Mouse (Mus musculus) MEL (cell line): ENCODE data around the gene Sstr1. TPM values are rescaled to one million over a fixed set of nuclear protein-coding genes. Genes with fewer than 3 reads are reported as not detected.

Experiments used
- DNase-seq: peaks from one replicate; pipeline ENCODE4 v3.0.0; 2011; ENCODE audit warnings: low read depth, low spot score
- H3K27ac ChIP-seq: 2 replicates; pipeline ENCODE4 v1.5.1; 2012; ENCODE audit warnings: low read depth, mild to moderate bottlenecking, control low read depth, low read length, moderate library complexity; ENCODE audit not compliant: control insufficient read depth
- H3K27me3 ChIP-seq, 2 experiments: fragments of 150-350 bp in 1 of 2; sonication (generic) in 1 of 2; 2 replicates each; pipeline ENCODE4 v1.6.1; 2012; ENCODE audit warnings: low read length in 2 of 2, mild to moderate bottlenecking in 2 of 2, improper control_type of control experiment in 1 of 2, moderate library complexity in 1 of 2; ENCODE audit not compliant: insufficient read depth in 2 of 2, control insufficient read depth in 1 of 2
- H3K36me3 ChIP-seq, 2 experiments: 2 replicates each; pipeline ENCODE4 v1.6.1; 2012 to 2014; ENCODE audit warnings: low read length in 2 of 2, improper control_type of control experiment in 1 of 2, inconsistent platforms in 1 of 2, mild to moderate bottlenecking in 1 of 2; ENCODE audit not compliant: insufficient read depth in 2 of 2, control insufficient read depth in 1 of 2
- H3K4me1 ChIP-seq, 2 experiments: fragments of 150-350 bp in 1 of 2; sonication (generic) in 1 of 2; 2 replicates each; pipeline ENCODE4 v1.6.1; 2012; ENCODE audit warnings: low read length in 2 of 2, improper control_type of control experiment in 1 of 2, mild to moderate bottlenecking in 1 of 2; ENCODE audit not compliant: insufficient read depth in 2 of 2, control insufficient read depth in 1 of 2
- H3K4me3 ChIP-seq, 2 experiments: fragments of 150-350 bp in 1 of 2; sonication (generic) in 1 of 2; 2 replicates each; pipeline ENCODE4 v1.5.1; 2012; ENCODE audit warnings: low read depth in 2 of 2, low read length in 2 of 2, mild to moderate bottlenecking in 2 of 2, moderate library complexity in 2 of 2, control low read depth in 1 of 2, improper control_type of control experiment in 1 of 2; ENCODE audit not compliant: control insufficient read depth in 1 of 2, insufficient read depth in 1 of 2
- H3K79me2 ChIP-seq: 2 replicates; pipeline ENCODE4 v1.6.1; 2012; ENCODE audit warnings: mild to moderate bottlenecking, low read length, moderate library complexity; ENCODE audit not compliant: control insufficient read depth, poor library complexity, insufficient read depth
- H3K9ac ChIP-seq: 2 replicates; pipeline ENCODE4 v1.6.1; 2012; ENCODE audit warnings: low read depth, mild to moderate bottlenecking, control low read depth, low read length, moderate library complexity; ENCODE audit not compliant: control insufficient read depth, poor library complexity, severe bottlenecking
- H3K9me3 ChIP-seq: fragments of 150-350 bp; sonication (generic); replicated peaks from 2 replicates; pipeline ENCODE4 v1.6.1; 2012; ENCODE audit warnings: mild to moderate bottlenecking, low read length, improper control_type of control experiment, moderate library complexity; ENCODE audit not compliant: insufficient read depth
- CHD1 ChIP-seq: IDR thresholded peaks from 2 replicates; pipeline ENCODE4 v1.6.1; 2012; ENCODE audit warnings: low read depth, mild to moderate bottlenecking, inconsistent platforms, low read length, improper control_type of control experiment
- CHD2 ChIP-seq: IDR thresholded peaks from 2 replicates; pipeline ENCODE4 v1.6.1; 2011; ENCODE audit warnings: low read length, improper control_type of control experiment
- EP300 ChIP-seq, 2 experiments: IDR thresholded peaks; 2 replicates each; pipeline ENCODE4 v1.6.1; 2011; ENCODE audit warnings: improper control_type of control experiment in 2 of 2, low read length in 2 of 2, low read depth in 1 of 2, mild to moderate bottlenecking in 1 of 2
- HCFC1 ChIP-seq: IDR thresholded peaks from 2 replicates; pipeline ENCODE4 v1.6.1; 2012; ENCODE audit warnings: low read depth, mild to moderate bottlenecking, inconsistent platforms, low read length, improper control_type of control experiment, moderate library complexity
- MAFK ChIP-seq: IDR thresholded peaks from 2 replicates; pipeline ENCODE4 v1.6.1; 2011; ENCODE audit warnings: low read depth, mild to moderate bottlenecking, low read length, improper control_type of control experiment, borderline replicate concordance
- MEF2A ChIP-seq: IDR thresholded peaks from 2 replicates; pipeline ENCODE4 v1.6.1; 2014; ENCODE audit warnings: low read depth, mild to moderate bottlenecking, inconsistent platforms, low read length, improper control_type of control experiment; ENCODE audit not compliant: poor library complexity, insufficient replicate concordance, severe bottlenecking; ENCODE audit errors: extremely low read depth
- MXI1 ChIP-seq: IDR thresholded peaks from 2 replicates; pipeline ENCODE4 v1.6.1; 2011; ENCODE audit warnings: mild to moderate bottlenecking, low read depth, low read length, improper control_type of control experiment
- MYC ChIP-seq: IDR thresholded peaks from 2 replicates; pipeline ENCODE4 v1.6.1; 2011; ENCODE audit warnings: low read depth, mild to moderate bottlenecking, low read length, improper control_type of control experiment, moderate library complexity
- POLR2AphosphoS5 ChIP-seq: IDR thresholded peaks from 2 replicates; pipeline ENCODE4 v1.6.1; 2012; ENCODE audit warnings: low read depth, borderline replicate concordance, mild to moderate bottlenecking, inconsistent platforms, low read length, moderate library complexity, mixed read lengths
- RCOR1 ChIP-seq: IDR thresholded peaks from 2 replicates; pipeline ENCODE4 v1.6.1; 2012; ENCODE audit warnings: low read depth, mild to moderate bottlenecking, inconsistent platforms, low read length, improper control_type of control experiment
- SIN3A ChIP-seq: IDR thresholded peaks from 2 replicates; pipeline ENCODE4 v1.6.1; 2012; ENCODE audit warnings: low read length, improper control_type of control experiment, inconsistent platforms
- SMC3 ChIP-seq: IDR thresholded peaks from 2 replicates; pipeline ENCODE4 v1.6.1; 2011; ENCODE audit warnings: low read depth, low read length, improper control_type of control experiment
- USF1 ChIP-seq: IDR thresholded peaks from 2 replicates; pipeline ENCODE4 v1.6.1; 2014; ENCODE audit warnings: low read depth, mild to moderate bottlenecking, inconsistent platforms, low read length, improper control_type of control experiment, moderate library complexity
- USF2 ChIP-seq, 2 experiments: IDR thresholded peaks; 2 replicates each; pipeline ENCODE4 v1.6.1; 2011 to 2012; ENCODE audit warnings: improper control_type of control experiment in 2 of 2, low read length in 2 of 2, borderline replicate concordance in 1 of 2, inconsistent platforms in 1 of 2, low read depth in 1 of 2, mild to moderate bottlenecking in 1 of 2; ENCODE audit not compliant: insufficient read depth in 1 of 2
- ZC3H11A ChIP-seq: IDR thresholded peaks from 2 replicates; pipeline ENCODE4 v1.6.1; 2012; ENCODE audit warnings: low read depth, mild to moderate bottlenecking, inconsistent platforms, low read length, improper control_type of control experiment
- polyA plus RNA-seq, 2 experiments: library from polyadenylated mRNA; stranded (reverse) in 1 of 2; unstranded in 1 of 2; fragments of >175 nt in 1 of 2; fragments of >200 nt in 1 of 2; gene quantifications; 2 replicates each; pipeline versions ENCODE4 v1.2.1 to v1.2.4; 2012; ENCODE audit warnings: low replicate concordance in 2 of 2, low read depth in 1 of 2; ENCODE audit not compliant: insufficient read length in 2 of 2, insufficient read depth in 1 of 2, missing spikeins in 1 of 2
- total RNA-seq: library from RNA; depleted of rRNA; stranded (reverse); fragments of 300-350 nt; gene quantifications from 2 replicates; pipeline ENCODE4 v1.2.3, GENCODE M21; 2012; rRNA removed

The Sstr1 gene
- total and polyA plus RNA-seq, 3 experiments: 0.04 TPM; not detected in 2

DNA sequence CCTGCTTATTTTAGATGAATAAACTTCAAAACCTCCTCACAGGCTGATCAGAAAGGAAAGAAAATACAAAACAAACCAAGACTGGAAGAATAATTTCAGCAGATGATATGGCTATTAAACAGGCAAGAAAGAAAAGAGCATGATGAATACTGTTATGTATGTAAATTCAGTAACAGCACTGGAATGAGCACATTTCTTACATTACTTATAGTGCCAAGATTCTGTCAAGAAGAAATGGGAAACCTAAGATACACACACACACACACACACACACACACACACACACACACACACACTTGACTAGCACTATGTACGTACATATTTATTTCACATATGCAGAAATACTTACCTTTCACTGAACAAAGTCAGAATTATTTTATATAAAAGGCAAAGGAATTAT is 40.3 kb downstream of the Sstr1 start:
- no peak for DNase-seq
- Histone ChIP-seq H3K79me2 (no peaks in the 10 kb centered on the region), H3K36me3 (no peaks in the 10 kb centered on the region), H3K27me3 (no peaks in the 10 kb centered on the region), H3K27ac (no peak overlapping the region), H3K4me1 (no peaks in the 10 kb centered on the region), H3K9ac (no peak overlapping the region), H3K9me3 (no peaks in the 10 kb centered on the region), H3K4me3 (no peak overlapping the region)
- TF ChIP-seq CHD2 (no peak), CHD1 (no peak), MYC (no peak), MEF2A (no peak), SIN3A (no peak), MAFK (no peak), USF1 (no peak), EP300 (IDR thresholded peaks at IDR 0.05; ENCODE audit: low read depth in 1 of 2, low read length in 2 of 2) (no peak), RCOR1 (no peak), SMC3 (no peak), ZC3H11A (no peak), USF2 (IDR thresholded peaks at IDR 0.05; ENCODE audit: borderline replicate concordance in 1 of 2, insufficient read depth in 1 of 2, low read depth in 1 of 2, low read length in 2 of 2) (no peak), HCFC1 (no peak), POLR2AphosphoS5 (no peak), MXI1 (no peak)

Other genes starting within 250 kb of the Sstr1 start
- not detected in 2 replicates for gene Clec14a, start 57.5 kb downstream of the Sstr1 start, total RNA-seq
- gene Clec14a, start 57.5 kb downstream of the Sstr1 start, polyA plus RNA-seq: not detected